Mouse (Mus musculus) thymus, adult 2 months (tissue): ENCODE results near the gene Pramef12.

Source experiments
- CTCF ChIP-seq: fragments of 200-500 bp; IDR thresholded peaks from 2 replicates; pipeline ENCODE4 v1.5.1; 2012; ENCODE audit warnings: mild to moderate bottlenecking, control low read depth, low read length, moderate library complexity, borderline replicate concordance; ENCODE audit not compliant: control insufficient read depth, poor library complexity, insufficient read depth; ENCODE audit errors: extremely low read depth
- POLR2A ChIP-seq: fragments of 200-500 bp; IDR thresholded peaks from 2 replicates; pipeline ENCODE4 v1.6.1; 2012; ENCODE audit warnings: mild to moderate bottlenecking, low read length, control low read depth, moderate library complexity; ENCODE audit not compliant: control insufficient read depth, poor library complexity, insufficient read depth; ENCODE audit errors: extremely low read depth

DNA sequence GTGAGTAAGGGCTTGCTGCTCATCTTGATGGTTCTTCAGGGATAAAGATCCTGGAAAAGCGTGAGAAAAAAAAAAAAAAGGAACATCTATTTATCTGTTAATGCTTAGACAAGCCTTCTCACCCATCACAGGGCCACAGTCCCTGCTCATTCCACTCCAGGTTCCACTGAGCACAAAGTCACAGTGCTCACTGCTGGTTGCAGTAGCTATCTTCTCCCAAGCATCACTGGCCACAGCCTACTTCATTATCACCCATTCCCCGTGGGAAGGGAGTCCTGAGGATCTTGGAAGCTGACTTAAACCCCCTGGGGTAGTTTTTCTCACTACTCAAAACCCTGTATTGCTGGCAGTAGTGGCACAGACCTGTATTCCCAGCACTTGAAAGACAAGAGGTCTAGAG is 30.4 kb downstream of the Pramef12 start, which contains the start of gene Pramef20:
- TF ChIP-seq POLR2A: no peak
- no peak for TF ChIP-seq CTCF
